In genomic region chr4:135097910-135098891, GRCm38 (mm10) we compare ENCODE assay signal across 19 mouse cellular contexts. TPM values are rescaled to one million over a fixed set of nuclear protein-coding genes. Genes with fewer than 3 reads are reported as not detected.
DNase-seq lines count a peak whose midpoint lies in the region; ATAC-seq and TF ChIP-seq lines count a peak whose summit lies in the region.
"Had no signal": no experiment of that assay in that cellular context is flagged by ENCODE, and none has a peak within 500 bp of the region (broad histone marks: within the 10 kb centered on the region; RNA-seq: fewer than 3 reads in every experiment).

No protein-coding gene starts in this region.

- TF ChIP-seq POLR2A in spleen, adult 2 months (IDR thresholded peaks at IDR 0.05; ENCODE audit: low read depth, low read length), result no peak

- WGBS in spleen, adult 2 months, result 34% methylated on average over 17 of the region's 17 CpGs

- H3K4me1 ChIP-seq in spleen, adult 2 months (ENCODE audit: control insufficient read depth, insufficient read depth, insufficient read length), result peaks cover 9% of the 10 kb centered on the region; the same call in 1 of the 2 replicates
- H3K4me1 ChIP-seq: liver, embryonic 15.5 days had no signal

- peak overlapping the region; percentile 69 for H3K27ac ChIP-seq in spleen, adult 2 months (ENCODE audit: insufficient read depth, low read length)
- H3K27ac ChIP-seq: embryonic facial prominence, embryonic 13.5 days; heart, adult 2 months; hindbrain, embryonic 14.5 days; limb, embryonic 12.5 days; liver, embryonic 15.5 days had no signal

- DNase-seq in spleen, adult 2 months (ENCODE audit: low read depth in 1 of 2, low spot score in 2 of 2), result peak; percentile 22 to 32
- DNase-seq in spleen, postnatal 4 days (ENCODE audit: low spot score in 2 of 2), result no peak
- DNase-seq in naive thymus-derived CD4-positive, alpha-beta T cell, adult 2 months (ENCODE audit: low read depth), result peak; percentile 61
- peak; percentile 69 for DNase-seq in thymus, postnatal 4 days
- DNase-seq in heart, postnatal 14 days, result no peak
- no peak for DNase-seq in cerebellum, adult 9-11 months
- no peak for DNase-seq in embryo, embryonic 11 days
- DNase-seq: adrenal gland, adult 2 months; gastrocnemius, postnatal 10 days; heart, adult 2 months; kidney, adult 18-20 months; kidney, postnatal 14 days; lung, postnatal 10 days had no signal

- intact Hi-C loops in heart, postnatal 14 days (cut with DNase I), result no loop called here

- H3K27me3 ChIP-seq in spleen, adult 2 months (ENCODE audit: control insufficient read depth, insufficient read depth, low read length), result no peaks in the 10 kb centered on the region

- H3K4me3 ChIP-seq in spleen, adult 2 months (ENCODE audit: extremely low read depth, insufficient read depth, insufficient read length), result no peak overlapping the region
- H3K4me3 ChIP-seq: embryonic facial prominence, embryonic 13.5 days; heart, adult 2 months; limb, embryonic 12.5 days; liver, embryonic 15.5 days had no signal

- ATAC-seq in granulocyte monocyte progenitor cell, adult 5-6 weeks (replicated peaks; ENCODE audit: poor library complexity, severe bottlenecking), result peak; percentile 72

- no peaks in the 10 kb centered on the region for H3K36me3 ChIP-seq in spleen, adult 2 months (ENCODE audit: control insufficient read depth, insufficient read depth, low read length)
- H3K36me3 ChIP-seq: embryonic facial prominence, embryonic 13.5 days; limb, embryonic 12.5 days; liver, embryonic 15.5 days had no signal

- TF ChIP-seq CTCF in spleen, adult 2 months (IDR thresholded peaks at IDR 0.05; ENCODE audit: extremely low read depth, insufficient read depth, insufficient read length, insufficient replicate concordance), result no peak

RNA-seq across cellular contexts. Expression of gene Runx3, which starts 22.3 kb away (rescaled TPM):
- polyA plus RNA-seq in spleen, adult 2 months (2012; rRNA removed), result 33.7 and 38.5 TPM in 2 replicates
- total RNA-seq in granulocyte monocyte progenitor cell, adult 5-6 weeks (2014; fragmentation: Nextera tagmentation), result 45.8 and 50.6 TPM in 2 replicates
- 5.8 and 7.2 TPM in 2 replicates for total RNA-seq in granulocyte monocyte progenitor cell, adult 5-6 weeks (2017)
- total RNA-seq in heart, postnatal 14 days (2021), result 1 to 10 TPM in 1 of 2 experiments, under 1 TPM in 1; 0.72 to 2.4 TPM
- polyA plus RNA-seq: hindbrain, embryonic 14.5 days; midbrain, embryonic 11.5 days had no signal

Comparison
In these comparisons a context has a peak if more than half of its experiments do, and no peak if none do; other contexts are left out.
1. DNase-seq: peak in spleen, adult 2 months (2 of 2), naive thymus-derived CD4-positive, alpha-beta T cell, adult 2 months (single experiment) and thymus, postnatal 4 days (single experiment); none in spleen, postnatal 4 days (0 of 2), heart, postnatal 14 days (0 of 2), cerebellum, adult 9-11 months (single experiment) and embryo, embryonic 11 days (single experiment).